Mouse (Mus musculus) forebrain, embryonic 14.5 days (tissue): ENCODE measurements around the gene Rbfox2. TPM values are rescaled to one million over a fixed set of nuclear protein-coding genes. Genes with fewer than 3 reads are reported as not detected.

Experiments used
- ATAC-seq: fragments of 200-750 bp; cut with Nextera tagmentation; 2 replicates; pipeline ENCODE4 v1.8.0; 2017; ENCODE audit warnings: mild to moderate bottlenecking, moderate library complexity
- DNase-seq: peaks from one replicate; pipeline ENCODE4 v3.0.0-alpha.2; 2015; ENCODE audit warnings: low spot score
- H3K27ac ChIP-seq: fragments of 300-500 bp; sonication (generic); 2 replicates; pipeline ENCODE4 v1.5.1; 2014; ENCODE audit warnings: low read depth, mild to moderate bottlenecking, control low read depth, low read length, moderate library complexity
- H3K27me3 ChIP-seq: fragments of 300-500 bp; sonication (generic); replicated peaks from 2 replicates; pipeline ENCODE4 v1.6.1; 2014; ENCODE audit warnings: low read length, control low read depth, mixed read lengths; ENCODE audit not compliant: control insufficient read depth, insufficient read depth
- H3K36me3 ChIP-seq: fragments of 300-500 bp; sonication (generic); 2 replicates; pipeline ENCODE4 v1.6.1; 2014; ENCODE audit warnings: low read length, control low read depth; ENCODE audit not compliant: control insufficient read depth, insufficient read depth
- H3K4me1 ChIP-seq: fragments of 300-500 bp; sonication (generic); 2 replicates; pipeline ENCODE4 v1.6.1; 2014; ENCODE audit warnings: antibody characterized with exemption, low read length, control low read depth; ENCODE audit not compliant: control insufficient read depth, insufficient read depth
- H3K4me2 ChIP-seq: fragments of 300-500 bp; sonication (generic); 2 replicates; pipeline ENCODE4 v1.6.1; 2014; ENCODE audit warnings: mild to moderate bottlenecking, control low read depth, low read length
- H3K4me3 ChIP-seq: fragments of 300-500 bp; sonication (generic); 2 replicates; pipeline ENCODE4 v1.5.1; 2014; ENCODE audit warnings: low read depth, low read length, control low read depth
- H3K9ac ChIP-seq: fragments of 300-500 bp; sonication (generic); 2 replicates; pipeline ENCODE4 v1.6.1; 2014; ENCODE audit warnings: mild to moderate bottlenecking, low read length, control low read depth, moderate library complexity
- H3K9me3 ChIP-seq: fragments of 300-500 bp; sonication (generic); replicated peaks from 2 replicates; pipeline ENCODE4 v1.6.1; 2016; ENCODE audit warnings: low read length, control low read depth, mixed read lengths; ENCODE audit not compliant: control insufficient read depth
- WGBS: fragments of 180-500 bp; shearing (Covaris S2); extraction: QIAGEN DNeasy Blood & Tissue Kit; methylation state at CpG from one replicate; pipeline ENCODE4 v1.1.7; 2014; 5-methylcytosine and 5-hydroxymethylcytosine counted together
- polyA plus RNA-seq: library from polyadenylated mRNA; unstranded; fragments of >200 nt; fragmentation: Nextera tagmentation; extraction: Ambion mirVana; gene quantifications from 2 replicates; pipeline ENCODE4 v1.2.1, GENCODE M21; 2014

Gene Rbfox2
- polyA plus RNA-seq, 1 experiment from 2014 or later, result 186 TPM

- H3K36me3 ChIP-seq, result no peaks in the 10 kb centered on the region
- 77% methylated on average over 14 of the region's 14 CpGs for whole genome bisulfite sequencing
- H3K9ac ChIP-seq, result no peak overlapping the region
- peaks cover 2% of the 10 kb centered on the region; the same call in 1 of the 2 replicates for H3K4me1 ChIP-seq
- H3K27ac ChIP-seq, result 0 out of 2 replicates have a peak overlapping the region, but pooled peaks have one; percentile 27
- no peak overlapping the region for H3K4me3 ChIP-seq
- H3K9me3 ChIP-seq, result no peaks in the 10 kb centered on the region
- no peaks in the 10 kb centered on the region for H3K27me3 ChIP-seq
- no peak overlapping the region for H3K4me2 ChIP-seq
- ATAC-seq, result no peak
- DNase-seq, result peak; percentile 9
Measured at GRCm38 (mm10) chr15:77192154-77192935, 114.5 kb downstream of the Rbfox2 start.

- peaks cover 8% of the 10 kb centered on the region for H3K4me1 ChIP-seq
- H3K36me3 ChIP-seq, result no peaks in the 10 kb centered on the region
- no peaks in the 10 kb centered on the region for H3K27me3 ChIP-seq
- 92% methylated on average over 1 of the region's 1 CpGs for WGBS
- H3K27ac ChIP-seq, result no peak overlapping the region
- DNase-seq, result no peak
- ATAC-seq, result no peak
- H3K9me3 ChIP-seq, result no peaks in the 10 kb centered on the region
- H3K4me2 ChIP-seq, result no peak overlapping the region
- no peak overlapping the region for H3K9ac ChIP-seq
- no peak overlapping the region for H3K4me3 ChIP-seq
Measured at GRCm38 (mm10) chr15:77186096-77186495, 120.7 kb downstream of the Rbfox2 start.

- Histone ChIP-seq H3K4me2 (no peak overlapping the region), H3K9ac (no peak overlapping the region), H3K9me3 (no peaks in the 10 kb centered on the region), H3K27ac (no peak overlapping the region), H3K4me1 (peaks cover 8% of the 10 kb centered on the region), H3K4me3 (no peak overlapping the region), H3K36me3 (no peaks in the 10 kb centered on the region), H3K27me3 (no peaks in the 10 kb centered on the region)
- DNase-seq, result no peak
- ATAC-seq, result no peak
- WGBS, result 64% methylated on average over 5 of the region's 5 CpGs
Measured at GRCm38 (mm10) chr15:77185614-77186013, 121.2 kb downstream of the Rbfox2 start.

- Histone ChIP-seq H3K9ac (no peak overlapping the region), H3K4me3 (no peak overlapping the region), H3K36me3 (no peaks in the 10 kb centered on the region), H3K9me3 (no peaks in the 10 kb centered on the region), H3K4me1 (peaks cover 8% of the 10 kb centered on the region), H3K27ac (no peak overlapping the region), H3K4me2 (no peak overlapping the region), H3K27me3 (no peaks in the 10 kb centered on the region)
- WGBS, result 37% methylated on average over 5 of the region's 5 CpGs
- DNase-seq (peak; percentile 39), ATAC-seq (no peak)
Measured at GRCm38 (mm10) chr15:77182800-77183199, 124.0 kb downstream of the Rbfox2 start.

GRCm38 (mm10) chr15:77174018-77174417 is 132.8 kb downstream of the Rbfox2 start:
- DNase-seq, result no peak

GRCm38 (mm10) chr15:77172414-77172813 is 134.4 kb downstream of the Rbfox2 start:
- Histone ChIP-seq H3K4me3 (no peak overlapping the region), H3K36me3 (no peaks in the 10 kb centered on the region), H3K27me3 (no peaks in the 10 kb centered on the region), H3K9ac (no peak overlapping the region), H3K27ac (no peak overlapping the region), H3K9me3 (no peaks in the 10 kb centered on the region), H3K4me2 (no peak overlapping the region), H3K4me1 (no peaks in the 10 kb centered on the region; the same call in 1 of the 2 replicates)
- no peak for DNase-seq
- ATAC-seq, result no peak
- WGBS, result 27% methylated on average over 3 of the region's 3 CpGs

More at GRCm38 (mm10) chr15:77174018-77174417, 132.8 kb downstream of the Rbfox2 start:
- 61% methylated on average over 5 of the region's 5 CpGs for WGBS
- Histone ChIP-seq H3K4me3 (no peak overlapping the region), H3K4me2 (no peak overlapping the region), H3K27ac (no peak overlapping the region), H3K4me1 (no peaks in the 10 kb centered on the region; the same call in 1 of the 2 replicates), H3K9ac (no peak overlapping the region), H3K27me3 (no peaks in the 10 kb centered on the region), H3K36me3 (no peaks in the 10 kb centered on the region), H3K9me3 (no peaks in the 10 kb centered on the region)
- no peak for ATAC-seq

GRCm38 (mm10) chr15:77168781-77169180 is 138.0 kb downstream of the Rbfox2 start:
- H3K4me1 ChIP-seq, result no peaks in the 10 kb centered on the region; the same call in none of the 2 replicates
- H3K27me3 ChIP-seq, result no peaks in the 10 kb centered on the region
- H3K4me2 ChIP-seq, result no peak overlapping the region
- 89% methylated on average over 2 of the region's 2 CpGs for WGBS
- no peak for DNase-seq
- H3K36me3 ChIP-seq, result no peaks in the 10 kb centered on the region
- H3K9ac ChIP-seq, result no peak overlapping the region
- H3K27ac ChIP-seq, result no peak overlapping the region
- no peaks in the 10 kb centered on the region for H3K9me3 ChIP-seq
- ATAC-seq, result no peak
- no peak overlapping the region for H3K4me3 ChIP-seq

- 66% methylated on average over 1 of the region's 1 CpGs for WGBS
Measured at GRCm38 (mm10) chr15:77166225-77166732, 140.5 kb downstream of the Rbfox2 start.

GRCm38 (mm10) chr15:77163336-77163735 is 143.5 kb downstream of the Rbfox2 start:
- Histone ChIP-seq H3K9ac (no peak overlapping the region), H3K27me3 (no peaks in the 10 kb centered on the region), H3K36me3 (no peaks in the 10 kb centered on the region), H3K4me3 (no peak overlapping the region), H3K27ac (no peak overlapping the region), H3K4me2 (no peak overlapping the region), H3K4me1 (peaks cover 5% of the 10 kb centered on the region; the same call in 1 of the 2 replicates), H3K9me3 (no peaks in the 10 kb centered on the region)
- 24% methylated on average over 6 of the region's 6 CpGs for WGBS
- ATAC-seq (no peak), DNase-seq (no peak)

More at GRCm38 (mm10) chr15:77166225-77166732, 140.5 kb downstream of the Rbfox2 start:
- H3K4me1 ChIP-seq, result peaks cover 5% of the 10 kb centered on the region; the same call in 1 of the 2 replicates
- H3K9me3 ChIP-seq, result no peaks in the 10 kb centered on the region
- no peaks in the 10 kb centered on the region for H3K36me3 ChIP-seq
- DNase-seq (no peak), ATAC-seq (no peak)
- H3K27me3 ChIP-seq, result no peaks in the 10 kb centered on the region
- H3K9ac ChIP-seq, result no peak overlapping the region
- H3K4me3 ChIP-seq, result no peak overlapping the region
- no peak overlapping the region for H3K27ac ChIP-seq
- no peak overlapping the region for H3K4me2 ChIP-seq
